Mouse (Mus musculus): ENCODE data around the gene Unc5c. TPM values are rescaled to one million over a fixed set of nuclear protein-coding genes. Genes with fewer than 3 reads are reported as not detected.

Unc5c gene
- polyA plus RNA-seq, 1 experiment from 2014 or later, result 15.6 TPM

DNA sequence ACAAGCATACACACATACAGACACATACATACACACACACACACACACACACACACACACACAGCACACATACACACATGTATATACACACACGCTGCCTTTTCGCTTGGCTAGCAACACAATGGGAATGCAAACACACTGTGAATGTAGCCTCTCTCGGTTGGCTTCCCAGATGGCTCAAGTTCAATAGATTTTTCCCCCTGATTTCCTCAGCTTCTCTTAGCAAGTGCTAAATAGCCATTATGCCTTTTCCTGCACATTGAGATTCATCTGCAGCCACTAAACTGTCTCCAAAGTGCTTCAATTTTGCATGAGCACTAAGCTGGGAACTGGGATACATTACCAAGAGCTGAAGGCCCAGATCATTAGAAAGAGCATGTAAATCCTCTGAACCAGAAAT, 226.8 kb downstream of the Unc5c start:
- Histone ChIP-seq H3K36me3 (ENCODE audit: insufficient read depth, low read length) (no peaks in the 10 kb centered on the region), H3K9ac (ENCODE audit: low read depth, low read length) (no peak overlapping the region), H3K27ac (no peak overlapping the region), H3K27me3 (ENCODE audit: insufficient read depth, low read length) (no peaks in the 10 kb centered on the region), H3K4me3 (replicated peaks; ENCODE audit: low read depth, low read length) (no peak overlapping the region), H3K4me1 (replicated peaks; ENCODE audit: insufficient read depth, low read length) (no peaks in the 10 kb centered on the region), H3K9me3 (replicated peaks; ENCODE audit: low read length) (no peaks in the 10 kb centered on the region), H3K4me2 (ENCODE audit: low read length) (no peak overlapping the region)
- WGBS, result 85% methylated on average over 3 of the region's 3 CpGs
- TF ChIP-seq CTCF (IDR thresholded peaks at IDR 0.05; ENCODE audit: low read depth), result no peak
- ATAC-seq (replicated peaks; ENCODE audit: low FRiP score, low read depth) (no peak), DNase-seq (ENCODE audit: low spot score) (no peak)

DNA sequence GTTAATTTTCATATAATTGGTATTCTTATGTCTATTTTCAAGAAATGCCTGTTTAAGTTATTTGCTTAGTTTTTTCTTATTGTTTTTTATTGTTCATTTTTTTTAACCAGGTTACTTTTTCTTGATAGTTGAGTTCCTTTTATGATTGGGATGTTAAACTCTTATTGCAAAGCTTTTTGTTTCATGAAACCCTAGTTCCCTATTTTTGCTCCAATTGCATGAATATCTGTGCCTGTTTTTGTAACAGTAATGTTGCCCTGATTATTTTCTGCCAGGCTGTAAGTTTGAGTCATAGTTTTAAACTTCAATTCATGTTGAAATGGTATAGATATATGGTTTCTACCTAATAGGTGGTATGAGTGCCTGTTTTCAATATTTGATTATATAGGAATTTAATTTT, 234.2 kb downstream of the Unc5c start:
- ATAC-seq (replicated peaks; ENCODE audit: low FRiP score, low read depth) (no peak), DNase-seq (ENCODE audit: low spot score) (no peak)
- TF ChIP-seq CTCF (IDR thresholded peaks at IDR 0.05; ENCODE audit: low read depth), result no peak
- Histone ChIP-seq H3K9ac (ENCODE audit: low read depth, low read length) (no peak overlapping the region), H3K9me3 (replicated peaks; ENCODE audit: low read length) (no peaks in the 10 kb centered on the region), H3K4me3 (replicated peaks; ENCODE audit: low read depth, low read length) (no peak overlapping the region), H3K4me1 (replicated peaks; ENCODE audit: insufficient read depth, low read length) (no peaks in the 10 kb centered on the region), H3K36me3 (ENCODE audit: insufficient read depth, low read length) (no peaks in the 10 kb centered on the region), H3K27ac (no peak overlapping the region), H3K27me3 (ENCODE audit: insufficient read depth, low read length) (no peaks in the 10 kb centered on the region), H3K4me2 (ENCODE audit: low read length) (no peak overlapping the region)

DNA sequence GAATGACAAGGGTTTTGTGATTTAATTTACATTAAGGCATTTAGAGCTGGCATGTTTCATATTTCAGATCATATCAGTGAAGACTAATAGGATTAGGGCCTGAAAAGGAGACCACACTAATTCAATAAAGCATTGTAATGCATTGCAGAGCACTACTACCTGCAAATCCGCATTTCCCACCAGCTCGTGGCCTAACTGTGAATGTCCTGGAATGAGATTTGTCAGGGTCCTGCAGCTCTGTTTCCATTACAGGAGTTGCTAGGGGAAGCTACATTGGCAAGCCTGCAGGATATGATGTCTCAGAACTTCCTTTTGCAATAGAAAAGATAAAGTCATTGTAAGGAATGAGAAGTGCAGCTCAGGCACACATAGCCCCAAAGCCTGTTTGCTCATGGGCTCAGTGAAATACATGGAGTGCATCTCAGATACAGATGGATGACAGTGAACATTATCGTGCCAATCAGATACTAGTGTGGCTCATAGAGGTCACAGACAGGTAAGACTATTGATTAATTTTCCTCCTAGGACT, 236.4 kb downstream of the Unc5c start:
- 86% methylated on average over 3 of the region's 3 CpGs for WGBS
- ATAC-seq (replicated peaks; ENCODE audit: low FRiP score, low read depth), result no peak
- H3K36me3 ChIP-seq (ENCODE audit: insufficient read depth, low read length), result no peaks in the 10 kb centered on the region

DNA sequence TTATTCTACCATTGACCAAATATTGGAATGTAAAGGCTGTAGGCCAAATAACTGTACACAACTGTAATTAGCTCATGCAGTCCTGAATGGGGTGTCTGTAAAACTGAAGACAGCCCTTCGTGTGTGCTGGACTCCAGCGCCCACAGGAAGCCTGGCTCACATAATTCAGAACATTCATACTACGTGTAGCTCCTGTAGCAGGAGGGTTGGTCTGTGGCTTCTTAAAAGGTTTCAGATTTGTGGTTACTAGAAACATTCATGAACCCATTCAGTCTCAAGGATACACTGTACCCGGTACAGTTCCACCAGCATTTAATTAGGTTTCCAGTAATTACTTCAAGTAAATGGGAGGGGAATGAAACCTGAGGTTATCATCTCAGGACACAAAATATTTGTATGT, 246.6 kb downstream of the Unc5c start:
- no peak for DNase-seq (ENCODE audit: low spot score)
- Histone ChIP-seq H3K4me1 (replicated peaks; ENCODE audit: insufficient read depth, low read length) (no peaks in the 10 kb centered on the region), H3K27me3 (ENCODE audit: insufficient read depth, low read length) (no peaks in the 10 kb centered on the region), H3K4me2 (ENCODE audit: low read length) (no peak overlapping the region), H3K27ac (no peak overlapping the region), H3K9me3 (replicated peaks; ENCODE audit: low read length) (no peaks in the 10 kb centered on the region), H3K4me3 (replicated peaks; ENCODE audit: low read depth, low read length) (no peak overlapping the region), H3K9ac (ENCODE audit: low read depth, low read length) (no peak overlapping the region), H3K36me3 (ENCODE audit: insufficient read depth, low read length) (no peaks in the 10 kb centered on the region)
- TF ChIP-seq CTCF (IDR thresholded peaks at IDR 0.05; ENCODE audit: low read depth), result no peak
- no peak for ATAC-seq (replicated peaks; ENCODE audit: low FRiP score, low read depth)
- WGBS, result 72% methylated on average over 4 of the region's 4 CpGs

More for the DNA sequence above, 236.4 kb downstream of the Unc5c start:
- Histone ChIP-seq H3K4me3 (replicated peaks; ENCODE audit: low read depth, low read length) (no peak overlapping the region), H3K27ac (no peak overlapping the region), H3K4me1 (replicated peaks; ENCODE audit: insufficient read depth, low read length) (no peaks in the 10 kb centered on the region), H3K4me2 (ENCODE audit: low read length) (no peak overlapping the region), H3K27me3 (ENCODE audit: insufficient read depth, low read length) (no peaks in the 10 kb centered on the region), H3K9me3 (replicated peaks; ENCODE audit: low read length) (no peaks in the 10 kb centered on the region), H3K9ac (ENCODE audit: low read depth, low read length) (no peak overlapping the region)
- no peak for DNase-seq (ENCODE audit: low spot score)
- no peak for TF ChIP-seq CTCF (IDR thresholded peaks at IDR 0.05; ENCODE audit: low read depth)

DNA sequence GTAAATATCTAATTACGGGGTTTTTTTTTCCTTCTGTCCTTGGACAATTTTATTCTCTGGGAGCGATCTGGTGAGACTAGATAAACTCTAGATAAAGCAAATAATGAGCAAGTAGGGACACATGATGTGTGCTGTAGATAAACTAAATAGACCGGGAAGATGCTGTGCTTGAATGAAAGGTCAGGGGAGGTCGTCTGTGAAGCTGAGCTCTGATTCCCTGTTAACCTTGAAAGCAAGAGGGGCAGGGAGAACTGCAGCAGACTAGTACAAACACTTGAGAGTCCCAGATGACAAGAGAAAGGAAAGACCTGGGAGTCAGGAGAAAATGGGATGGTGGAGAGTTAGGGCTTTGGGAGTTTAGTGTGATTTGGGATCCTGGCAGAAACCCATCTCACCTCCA, 251.4 kb downstream of the Unc5c start:
- DNase-seq (ENCODE audit: low spot score), result peak; percentile 54
- no peaks in the 10 kb centered on the region for H3K36me3 ChIP-seq (ENCODE audit: insufficient read depth, low read length)
- ATAC-seq (replicated peaks; ENCODE audit: low FRiP score, low read depth), result no peak

GRCm38 (mm10) chr3:141719050-141719449, 254.0 kb downstream of the Unc5c start:
- no peaks in the 10 kb centered on the region for H3K4me1 ChIP-seq (replicated peaks; ENCODE audit: insufficient read depth, low read length)
- TF ChIP-seq CTCF (IDR thresholded peaks at IDR 0.05; ENCODE audit: low read depth), result no peak
- no peaks in the 10 kb centered on the region for H3K27me3 ChIP-seq (ENCODE audit: insufficient read depth, low read length)
- DNase-seq (ENCODE audit: low spot score) (peak; percentile 21), ATAC-seq (replicated peaks; ENCODE audit: low FRiP score, low read depth) (no peak)
- H3K9ac ChIP-seq (ENCODE audit: low read depth, low read length), result no peak overlapping the region
- no peaks in the 10 kb centered on the region for H3K36me3 ChIP-seq (ENCODE audit: insufficient read depth, low read length)
- no peak overlapping the region for H3K4me2 ChIP-seq (ENCODE audit: low read length)
- no peak overlapping the region for H3K27ac ChIP-seq
- 52% methylated on average over 5 of the region's 5 CpGs for whole genome bisulfite sequencing
- H3K9me3 ChIP-seq (replicated peaks; ENCODE audit: low read length), result no peaks in the 10 kb centered on the region
- no peak overlapping the region for H3K4me3 ChIP-seq (replicated peaks; ENCODE audit: low read depth, low read length)

More for the DNA sequence above, 251.4 kb downstream of the Unc5c start:
- no peaks in the 10 kb centered on the region for H3K27me3 ChIP-seq (ENCODE audit: insufficient read depth, low read length)
- no peak overlapping the region for H3K4me2 ChIP-seq (ENCODE audit: low read length)
- no peak overlapping the region for H3K9ac ChIP-seq (ENCODE audit: low read depth, low read length)
- no peaks in the 10 kb centered on the region for H3K4me1 ChIP-seq (replicated peaks; ENCODE audit: insufficient read depth, low read length)
- TF ChIP-seq CTCF (IDR thresholded peaks at IDR 0.05; ENCODE audit: low read depth), result no peak
- H3K9me3 ChIP-seq (replicated peaks; ENCODE audit: low read length), result no peaks in the 10 kb centered on the region
- no peak overlapping the region for H3K4me3 ChIP-seq (replicated peaks; ENCODE audit: low read depth, low read length)
- WGBS, result 33% methylated on average over 4 of the region's 4 CpGs
- H3K27ac ChIP-seq, result no peak overlapping the region

DNA sequence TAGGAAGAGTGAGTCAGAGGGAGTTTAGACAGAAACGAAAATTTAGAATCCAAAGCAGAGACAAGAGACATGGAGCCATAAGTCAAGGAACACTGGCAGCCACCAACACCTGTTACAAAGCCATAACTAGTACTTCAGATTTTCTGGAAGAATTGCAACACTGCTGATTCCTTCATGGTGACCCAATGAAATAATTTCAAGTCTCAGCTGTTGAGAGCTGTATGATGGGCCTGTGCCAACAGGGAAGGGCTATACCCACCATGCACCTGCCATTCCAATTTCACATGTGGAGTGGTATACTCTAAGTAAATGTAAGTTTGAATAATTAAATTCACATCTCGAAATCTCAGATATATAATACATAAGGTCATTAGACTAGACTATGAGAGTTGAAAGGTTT, 259.5 kb downstream of the Unc5c start:
- Histone ChIP-seq H3K4me2 (ENCODE audit: low read length) (no peak overlapping the region), H3K27me3 (ENCODE audit: insufficient read depth, low read length) (no peaks in the 10 kb centered on the region), H3K9ac (ENCODE audit: low read depth, low read length) (no peak overlapping the region), H3K9me3 (replicated peaks; ENCODE audit: low read length) (no peaks in the 10 kb centered on the region), H3K4me1 (replicated peaks; ENCODE audit: insufficient read depth, low read length) (no peaks in the 10 kb centered on the region), H3K4me3 (replicated peaks; ENCODE audit: low read depth, low read length) (no peak overlapping the region), H3K27ac (no peak overlapping the region), H3K36me3 (ENCODE audit: insufficient read depth, low read length) (no peaks in the 10 kb centered on the region)
- ATAC-seq (replicated peaks; ENCODE audit: low FRiP score, low read depth) (no peak), DNase-seq (ENCODE audit: low spot score) (no peak)
- WGBS, result 70% methylated on average over 2 of the region's 2 CpGs
- no peak for TF ChIP-seq CTCF (IDR thresholded peaks at IDR 0.05; ENCODE audit: low read depth)
